Mouse (Mus musculus) cerebellum, postnatal 14 days (tissue): ENCODE measurements at regions not wholly inside any gene's neighbourhood (a gene's known extent, or its start where the extent isn't known, plus 50 kb on each side); places are given as distances from the start of the nearest gene placed in this dataset.
A peak's percentile ranks its signal among the peaks of the same experiment; 100 is the strongest.
"Not testable (repeated sequence)": the region's sequence is repeated elsewhere in the genome, so short reads cannot be mapped to it uniquely, and the experiment has no call there.

Experiments used
- DNase-seq, 2 experiments: peaks; one replicate each; pipeline ENCODE4 v3.0.0; 2021; ENCODE audit warnings: mixed read lengths in 2 of 2

GRCm38 (mm10) chrX:103129347-103129746 is 57.1 kb downstream of the Nap1l2 start:
- DNase-seq, result not testable (repeated sequence)

- peak; percentile 39 for DNase-seq
These were observed 77.3 kb downstream of the Nap1l2 start for GRCm38 (mm10) chrX:103109181-103109580.

- DNase-seq, result not testable (repeated sequence)
These were observed 118.5 kb downstream of the Nap1l2 start for GRCm38 (mm10) chrX:103067730-103068621.

DNA sequence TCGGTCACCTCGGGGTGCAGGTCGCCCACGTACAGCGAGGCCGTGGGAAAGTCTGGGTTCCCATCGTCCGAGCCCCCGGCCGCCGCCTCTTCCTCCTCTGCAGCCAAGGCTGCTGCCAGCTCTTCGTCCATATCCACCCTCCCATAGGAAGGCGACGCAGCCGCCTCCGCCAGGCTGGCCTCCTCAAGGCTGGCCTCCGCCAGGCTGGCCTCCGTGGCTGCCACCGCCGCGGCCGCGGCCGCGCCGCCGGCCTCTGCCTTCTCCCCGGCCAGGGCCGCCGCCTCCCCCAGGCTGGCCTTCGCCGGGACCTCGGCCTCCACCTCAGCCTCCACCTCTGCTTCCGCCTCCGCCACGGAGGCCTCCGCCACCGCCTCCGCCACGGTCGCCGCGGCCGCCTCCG is 119.3 kb downstream of the Nap1l2 start:
- DNase-seq, result not testable (repeated sequence)

GRCm38 (mm10) chrX:103026256-103027028 is 98.3 kb downstream of the 1700018G05Rik start:
- peak; percentile 8 to 25 for DNase-seq

- peak; percentile 16 to 40 for DNase-seq
These were observed 97.3 kb downstream of the 1700018G05Rik start for GRCm38 (mm10) chrX:103025495-103025894.

- DNase-seq, result not testable (repeated sequence)
These were observed 85.4 kb downstream of the 1700018G05Rik start for GRCm38 (mm10) chrX:103013425-103014057.

DNA sequence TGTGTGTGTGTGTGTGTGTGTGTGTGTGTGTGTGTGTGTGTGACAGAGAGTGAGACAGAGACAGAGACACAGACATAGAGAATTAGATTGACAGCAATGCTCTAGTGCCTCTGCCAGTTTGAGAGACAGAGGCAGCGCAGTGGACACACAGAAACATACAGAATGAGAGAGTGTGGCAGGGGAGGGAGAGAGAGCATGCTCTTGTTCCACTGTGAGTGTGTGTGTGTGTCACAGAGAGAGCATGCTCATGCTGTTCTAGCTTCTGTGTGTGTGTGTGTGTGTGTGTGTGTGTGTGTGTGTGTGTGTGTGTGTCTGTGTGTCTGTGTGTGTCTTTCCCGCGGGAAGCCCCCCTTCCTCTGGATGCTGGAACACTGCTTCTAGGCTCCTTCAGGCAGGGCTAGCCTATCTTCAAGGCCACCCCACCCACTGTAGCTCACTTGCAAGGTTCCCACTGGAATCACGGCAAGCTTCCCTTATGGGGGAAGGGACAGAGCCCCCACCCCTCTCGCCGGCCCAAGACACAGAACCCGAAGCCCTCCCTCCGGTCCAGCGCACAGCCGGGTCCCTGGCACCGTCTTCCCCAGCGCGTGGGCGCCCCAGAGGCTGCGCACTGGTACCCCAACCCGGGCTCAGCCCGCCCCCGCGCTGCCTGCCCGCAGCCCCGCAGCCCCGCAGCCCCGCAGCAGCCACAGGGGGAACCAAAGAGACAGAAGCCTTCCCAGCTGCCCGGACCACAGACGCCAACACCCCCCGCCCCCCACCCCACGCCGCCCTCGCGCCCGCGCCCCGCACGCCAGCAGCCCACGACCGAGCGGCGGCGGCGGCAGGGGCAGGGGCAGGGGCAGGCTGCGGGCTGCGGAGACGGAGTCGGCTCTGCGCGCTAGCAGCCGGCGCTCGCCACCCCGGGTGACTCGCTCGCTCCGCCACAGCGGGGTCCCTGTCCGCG is 84.4 kb downstream of the 1700018G05Rik start:
- DNase-seq, result not testable (repeated sequence)

- not testable (repeated sequence) for DNase-seq
These were observed 65.8 kb downstream of the 1700018G05Rik start for GRCm38 (mm10) chrX:102993956-102994355.
